Mouse (Mus musculus) hindbrain, embryonic 14.5 days (tissue): ENCODE results near the gene Frmd4b. TPM values are rescaled to one million over a fixed set of nuclear protein-coding genes. Genes with fewer than 3 reads are reported as not detected.

Source experiments
- ATAC-seq: fragments of 200-750 bp; cut with Nextera tagmentation; 2 replicates; pipeline ENCODE4 v1.8.0; 2017; ENCODE audit warnings: moderate number of reproducible peaks, mild to moderate bottlenecking, moderate TSS enrichment, moderate library complexity; ENCODE audit not compliant: low FRiP score
- DNase-seq: peaks from one replicate; pipeline ENCODE4 v3.0.0-alpha.2; 2015; ENCODE audit warnings: low spot score
- H3K27ac ChIP-seq: fragments of 300-500 bp; sonication (generic); 2 replicates; pipeline ENCODE4 v1.5.1; 2014; ENCODE audit warnings: mild to moderate bottlenecking, moderate library complexity
- H3K27me3 ChIP-seq: fragments of 300-500 bp; sonication (generic); 2 replicates; pipeline ENCODE4 v1.6.1; 2014; ENCODE audit warnings: mild to moderate bottlenecking, low read length, mixed read lengths; ENCODE audit not compliant: control insufficient read depth, insufficient read depth
- H3K36me3 ChIP-seq: fragments of 300-500 bp; sonication (generic); replicated peaks from 2 replicates; pipeline ENCODE4 v1.6.1; 2014; ENCODE audit not compliant: control insufficient read depth, insufficient read depth
- H3K4me1 ChIP-seq: fragments of 300-500 bp; sonication (generic); replicated peaks from 2 replicates; pipeline ENCODE4 v1.6.1; 2014; ENCODE audit warnings: antibody characterized with exemption, low read length, mixed read lengths; ENCODE audit not compliant: control insufficient read depth, insufficient read depth
- H3K4me2 ChIP-seq: fragments of 300-500 bp; sonication (generic); replicated peaks from 2 replicates; pipeline ENCODE4 v1.6.1; 2014; ENCODE audit warnings: mild to moderate bottlenecking, moderate library complexity
- H3K4me3 ChIP-seq: fragments of 300-500 bp; sonication (generic); replicated peaks from 2 replicates; pipeline ENCODE4 v1.5.1; 2014; ENCODE audit warnings: mild to moderate bottlenecking, low read length
- H3K9ac ChIP-seq: fragments of 300-500 bp; sonication (generic); 2 replicates; pipeline ENCODE4 v1.6.1; 2014
- H3K9me3 ChIP-seq: fragments of 300-500 bp; sonication (generic); 2 replicates; pipeline ENCODE4 v1.6.1; 2016; ENCODE audit warnings: low read length; ENCODE audit not compliant: control insufficient read depth
- WGBS: fragments of 180-500 bp; shearing (Covaris S2); extraction: QIAGEN DNeasy Blood & Tissue Kit; methylation state at CpG from one replicate; pipeline ENCODE4 v1.1.7; 2014; 5-methylcytosine and 5-hydroxymethylcytosine counted together
- polyA plus RNA-seq: library from polyadenylated mRNA; unstranded; fragments of >200 nt; fragmentation: Nextera tagmentation; extraction: Ambion mirVana; gene quantifications from 2 replicates; pipeline ENCODE4 v1.2.1, GENCODE M21; 2014

Frmd4b gene
- polyA plus RNA-seq, 1 experiment from 2014 or later = 25.1 TPM

DNA sequence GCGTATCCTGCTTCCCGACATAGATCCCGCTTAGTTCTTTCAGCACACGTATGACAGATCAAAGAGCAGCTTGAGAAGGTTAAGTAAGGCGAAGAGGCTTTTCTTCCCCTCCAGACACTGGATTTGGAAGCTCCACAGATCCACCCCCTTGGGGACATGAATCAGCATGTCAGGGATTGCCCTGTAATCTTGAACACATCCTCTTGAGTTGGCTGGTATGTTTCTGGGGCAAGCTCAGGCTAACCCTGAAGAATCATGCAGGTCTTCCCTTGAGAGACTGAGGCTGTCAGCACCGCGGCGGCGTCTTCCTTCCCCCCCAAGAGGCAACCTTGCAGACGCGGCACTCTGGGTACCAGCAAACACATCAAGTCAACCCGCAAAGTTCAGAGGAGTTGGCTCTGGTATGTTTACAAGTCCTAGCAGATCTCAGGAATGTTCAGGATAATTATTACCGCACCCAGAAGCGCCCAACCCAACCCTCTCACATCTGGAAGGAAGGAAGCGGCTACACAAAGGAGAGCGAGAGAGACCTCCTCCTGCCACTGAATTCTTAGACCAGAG, 1.4 kb downstream of the Frmd4b start:
- H3K9me3 ChIP-seq = no peaks in the 10 kb centered on the region
- H3K9ac ChIP-seq = peak overlapping the region; percentile 89
- DNase-seq (no peak), ATAC-seq (no peak)
- peak overlapping the region; percentile 96 for H3K27ac ChIP-seq
- H3K4me1 ChIP-seq = peaks cover 24% of the 10 kb centered on the region; the same call in 1 of the 2 replicates
- H3K27me3 ChIP-seq = no peaks in the 10 kb centered on the region
- peak overlapping the region; percentile 76 for H3K4me2 ChIP-seq
- no peaks in the 10 kb centered on the region for H3K36me3 ChIP-seq
- WGBS = 4% methylated on average over 16 of the region's 16 CpGs
- H3K4me3 ChIP-seq = peak overlapping the region; percentile 79

DNA sequence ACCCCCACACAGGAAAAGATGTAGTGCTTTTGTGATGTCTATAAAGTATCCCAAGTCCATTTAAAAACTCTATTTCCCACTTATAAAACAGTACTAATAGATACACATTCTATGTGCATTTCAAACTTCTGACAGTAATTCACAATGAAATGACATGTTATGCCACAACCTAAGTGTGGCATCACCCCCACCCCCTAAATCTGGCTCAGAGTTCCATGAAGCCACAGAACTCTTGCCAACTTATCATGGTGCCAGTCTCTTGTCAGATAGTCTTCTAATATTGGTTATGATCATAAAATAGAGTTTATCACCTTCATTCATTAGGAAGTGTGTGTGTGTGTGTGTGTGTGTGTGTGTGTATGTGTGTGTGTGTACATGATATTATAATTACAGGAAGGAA, 3.2 kb downstream of the Frmd4b start:
- no peak for ATAC-seq

DNA sequence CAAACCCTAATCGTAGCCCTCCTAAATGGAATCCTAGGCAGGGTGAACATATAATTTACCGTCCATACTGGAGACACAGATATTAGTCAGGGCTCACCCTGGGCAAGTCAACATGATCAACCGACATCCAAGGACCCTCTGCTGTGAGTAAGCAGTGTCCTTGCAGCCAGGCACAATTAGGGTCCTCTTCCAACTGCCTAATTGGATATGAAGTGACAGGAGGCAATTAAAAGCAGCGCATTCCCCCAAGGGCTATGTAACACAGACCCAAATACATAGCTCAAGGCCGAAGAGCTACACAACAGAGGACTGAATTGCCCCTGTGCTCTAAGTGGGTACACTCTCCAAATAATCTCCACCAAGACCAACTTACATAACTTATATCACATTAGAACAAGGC, 4.5 kb downstream of the Frmd4b start:
- Histone ChIP-seq H3K9ac (no peak overlapping the region), H3K36me3 (no peaks in the 10 kb centered on the region), H3K4me2 (no peak overlapping the region), H3K27me3 (no peaks in the 10 kb centered on the region), H3K9me3 (no peaks in the 10 kb centered on the region), H3K4me1 (peaks cover 33% of the 10 kb centered on the region), H3K27ac (no peak overlapping the region), H3K4me3 (no peak overlapping the region)
- DNase-seq (no peak), ATAC-seq (no peak)
- 62% methylated on average over 5 of the region's 5 CpGs for WGBS

More for the DNA sequence above, 3.2 kb downstream of the Frmd4b start:
- Histone ChIP-seq H3K27me3 (no peaks in the 10 kb centered on the region), H3K9me3 (no peaks in the 10 kb centered on the region), H3K9ac (no peak overlapping the region), H3K4me3 (no peak overlapping the region), H3K27ac (no peak overlapping the region), H3K4me2 (peak overlapping the region; percentile 76; the same call in 1 of the 2 replicates), H3K36me3 (no peaks in the 10 kb centered on the region), H3K4me1 (peaks cover 30% of the 10 kb centered on the region)
- DNase-seq = no peak

DNA sequence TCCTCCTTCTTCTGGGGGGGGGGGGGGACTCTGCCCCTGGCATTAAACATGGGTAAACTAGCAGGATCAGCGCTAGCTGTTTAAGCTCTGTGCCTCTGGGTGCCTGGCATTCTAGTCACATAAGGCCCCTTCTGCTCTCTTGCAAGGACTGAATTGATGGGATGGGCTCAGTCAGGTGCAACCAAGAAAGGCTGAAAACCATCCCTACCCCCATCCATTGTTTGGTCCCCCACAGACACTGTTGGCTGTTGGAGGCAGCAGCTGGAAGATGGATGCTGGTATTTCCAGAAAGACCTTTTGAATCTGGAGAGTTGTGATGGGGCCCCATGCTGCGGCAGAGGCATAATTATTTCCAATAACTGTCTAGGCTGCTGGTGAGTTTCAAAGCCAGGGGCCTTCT, 7.3 kb downstream of the Frmd4b start:
- WGBS = 18% methylated on average over 2 of the region's 2 CpGs
- Histone ChIP-seq H3K36me3 (no peaks in the 10 kb centered on the region), H3K4me1 (peaks cover 28% of the 10 kb centered on the region), H3K9me3 (no peaks in the 10 kb centered on the region), H3K4me3 (no peak overlapping the region), H3K27ac (no peak overlapping the region), H3K27me3 (no peaks in the 10 kb centered on the region), H3K4me2 (no peak overlapping the region), H3K9ac (no peak overlapping the region)
- ATAC-seq = 0 out of 2 replicates have a peak, but pooled peaks have one; percentile 53
- DNase-seq = no peak

DNA sequence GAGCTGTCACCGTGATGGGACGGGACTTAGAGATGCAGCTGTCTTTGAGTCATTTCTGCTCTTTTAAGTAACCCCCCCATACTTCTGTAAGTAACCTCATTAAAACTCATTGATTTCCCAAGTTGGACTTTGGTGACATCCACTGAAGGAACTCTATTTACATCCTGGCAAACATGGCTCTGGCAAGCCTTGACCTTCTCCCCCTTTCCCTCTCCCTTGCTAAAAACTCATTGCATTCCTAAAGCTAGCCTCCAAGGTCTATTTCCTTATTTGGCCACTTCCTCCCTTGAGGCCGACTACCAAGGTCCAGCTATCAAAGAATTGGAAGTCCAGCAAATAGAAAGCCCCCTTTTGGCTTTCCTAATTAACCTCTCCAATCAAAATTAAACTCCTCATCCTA, 9.7 kb downstream of the Frmd4b start:
- peaks cover 8% of the 10 kb centered on the region; the same call in 1 of the 2 replicates for H3K4me1 ChIP-seq
- DNase-seq (no peak), ATAC-seq (no peak)
- H3K4me2 ChIP-seq = no peak overlapping the region
- no peak overlapping the region for H3K27ac ChIP-seq
- no peaks in the 10 kb centered on the region for H3K9me3 ChIP-seq
- no peaks in the 10 kb centered on the region for H3K27me3 ChIP-seq
- H3K4me3 ChIP-seq = no peak overlapping the region
- no peak overlapping the region for H3K9ac ChIP-seq
- no peaks in the 10 kb centered on the region for H3K36me3 ChIP-seq
- WGBS = 56% methylated on average over 3 of the region's 3 CpGs

DNA sequence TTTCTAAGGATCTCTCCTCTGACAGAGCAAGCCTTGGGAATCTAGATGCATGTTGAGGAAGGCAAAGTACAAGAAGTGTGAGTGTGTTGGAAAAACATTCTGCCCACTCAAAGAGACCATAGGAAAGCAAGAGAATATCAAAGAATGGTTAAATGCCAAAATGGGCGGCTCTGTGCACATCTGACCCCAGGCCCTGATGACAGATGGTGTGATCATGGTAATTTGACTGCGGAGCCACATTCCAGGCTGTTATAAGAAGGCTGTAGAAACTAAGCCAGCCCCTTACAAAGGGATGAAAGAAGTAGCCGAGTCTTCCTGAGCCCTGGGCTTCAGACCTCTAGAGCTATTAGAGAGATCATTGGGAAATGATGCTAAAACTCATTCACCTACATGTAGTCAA, 22.1 kb downstream of the Frmd4b start:
- peak overlapping the region; percentile 20; the same call in 1 of the 2 replicates for H3K27ac ChIP-seq
- WGBS = 36% methylated on average over 3 of the region's 3 CpGs
- DNase-seq (no peak), ATAC-seq (no peak)
- H3K36me3 ChIP-seq = no peaks in the 10 kb centered on the region
- H3K9me3 ChIP-seq = no peaks in the 10 kb centered on the region
- H3K27me3 ChIP-seq = no peaks in the 10 kb centered on the region
- H3K4me3 ChIP-seq = no peak overlapping the region
- no peaks in the 10 kb centered on the region for H3K4me1 ChIP-seq
- H3K9ac ChIP-seq = no peak overlapping the region
- H3K4me2 ChIP-seq = no peak overlapping the region

DNA sequence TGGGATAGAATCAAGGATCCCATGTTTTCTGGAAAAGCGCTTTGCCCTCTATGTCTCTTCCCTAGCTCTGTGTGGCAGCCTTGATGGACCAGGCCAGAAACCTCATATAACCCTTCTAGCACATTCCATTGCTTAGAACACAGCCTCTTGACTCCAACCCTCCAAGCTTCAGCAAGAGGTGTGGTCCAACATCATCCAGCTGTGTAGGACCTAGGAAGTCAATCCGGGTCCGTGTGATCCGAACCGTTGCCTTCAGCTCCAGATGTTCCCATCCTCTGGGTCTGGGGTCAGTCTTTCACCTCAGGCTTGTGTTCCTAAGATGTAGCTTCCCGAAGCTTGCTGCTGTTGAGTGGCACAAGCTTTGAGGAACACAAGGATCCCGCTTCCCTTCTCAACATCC, 22.8 kb downstream of the Frmd4b start:
- 98% methylated on average over 7 of the region's 7 CpGs for WGBS
- H3K4me1 ChIP-seq = no peaks in the 10 kb centered on the region

DNA sequence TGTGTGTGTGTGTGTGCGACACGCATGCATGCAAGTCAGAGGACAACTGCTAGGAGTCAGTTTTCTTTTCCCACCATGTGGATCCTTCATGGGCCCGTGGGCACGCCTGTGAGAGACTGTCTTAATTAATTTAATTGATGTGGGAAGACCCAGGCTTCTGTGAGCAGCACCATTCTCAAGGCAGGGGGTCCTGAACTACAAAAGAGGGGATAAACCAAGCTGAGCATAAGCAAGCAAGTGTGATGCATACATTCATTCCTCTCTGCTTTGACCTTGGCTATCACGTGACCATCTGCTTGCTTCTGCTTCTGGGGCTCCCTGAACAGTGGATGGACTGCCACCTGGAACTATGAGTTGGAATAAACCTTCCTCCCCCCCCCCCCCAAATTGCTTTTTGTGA, 27.1 kb downstream of the Frmd4b start:
- Histone ChIP-seq H3K27ac (no peak overlapping the region; the same call in 1 of the 2 replicates), H3K27me3 (no peaks in the 10 kb centered on the region), H3K9me3 (no peaks in the 10 kb centered on the region), H3K4me1 (no peaks in the 10 kb centered on the region; the same call in 1 of the 2 replicates), H3K4me3 (no peak overlapping the region), H3K4me2 (no peak overlapping the region), H3K9ac (no peak overlapping the region), H3K36me3 (no peaks in the 10 kb centered on the region)
- 38% methylated on average over 5 of the region's 5 CpGs for WGBS
- no peak for DNase-seq
- ATAC-seq = peak; percentile 48; the same call in 1 of the 2 replicates

More for the DNA sequence above, 22.8 kb downstream of the Frmd4b start:
- no peak overlapping the region for H3K4me2 ChIP-seq
- no peaks in the 10 kb centered on the region for H3K9me3 ChIP-seq
- ATAC-seq (no peak), DNase-seq (no peak)
- no peak overlapping the region for H3K4me3 ChIP-seq
- H3K9ac ChIP-seq = no peak overlapping the region
- no peaks in the 10 kb centered on the region for H3K27me3 ChIP-seq
- no peaks in the 10 kb centered on the region for H3K36me3 ChIP-seq
- no peak overlapping the region for H3K27ac ChIP-seq

DNA sequence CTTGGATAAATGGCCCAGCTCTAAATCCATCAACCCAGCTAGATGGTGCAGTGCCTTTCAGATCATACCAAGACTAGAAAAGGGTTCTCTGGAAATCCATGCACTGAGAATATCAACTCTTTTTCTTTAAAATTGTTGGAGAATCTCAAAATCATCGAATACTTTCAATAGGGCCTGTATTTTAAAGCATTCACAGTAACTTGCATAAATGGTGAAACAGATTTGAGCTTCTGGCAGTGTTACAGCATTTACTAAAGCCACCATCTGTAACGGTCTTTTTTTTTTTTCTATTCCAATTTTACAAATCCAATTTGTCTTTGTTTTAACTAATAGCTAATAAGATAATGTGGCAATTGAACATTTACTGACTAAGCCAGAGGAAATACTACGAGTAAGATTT, 27.8 kb downstream of the Frmd4b start:
- H3K27ac ChIP-seq = no peak overlapping the region
- no peak overlapping the region for H3K9ac ChIP-seq
- no peaks in the 10 kb centered on the region; the same call in 1 of the 2 replicates for H3K4me1 ChIP-seq
- no peak overlapping the region for H3K4me2 ChIP-seq
- H3K9me3 ChIP-seq = no peaks in the 10 kb centered on the region
- ATAC-seq = no peak
- WGBS = 68% methylated on average over 3 of the region's 3 CpGs
- no peaks in the 10 kb centered on the region for H3K36me3 ChIP-seq
- H3K4me3 ChIP-seq = no peak overlapping the region
- no peaks in the 10 kb centered on the region for H3K27me3 ChIP-seq
- DNase-seq = no peak

DNA sequence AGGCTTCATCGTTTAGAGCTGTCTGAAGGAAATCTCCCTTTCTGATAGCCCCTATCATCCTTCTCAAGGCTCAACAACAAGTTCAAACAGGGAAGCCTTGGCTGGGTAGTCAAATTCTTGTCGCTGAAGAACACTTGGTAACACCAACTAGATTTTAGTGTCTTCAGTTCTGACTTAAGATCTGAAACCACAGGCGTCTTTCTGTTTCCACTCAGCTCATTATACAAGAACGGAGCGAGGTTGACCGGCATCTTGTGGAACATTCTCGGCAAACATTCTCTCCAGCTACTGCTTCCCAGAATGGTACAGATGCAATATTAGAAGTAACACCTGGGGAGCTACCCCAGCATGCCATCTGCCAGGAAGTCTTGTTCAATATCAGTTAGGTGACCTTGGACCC, 28.3 kb downstream of the Frmd4b start:
- Histone ChIP-seq H3K9me3 (no peaks in the 10 kb centered on the region), H3K9ac (no peak overlapping the region), H3K4me3 (no peak overlapping the region), H3K36me3 (no peaks in the 10 kb centered on the region), H3K27ac (no peak overlapping the region), H3K4me1 (peaks cover 2% of the 10 kb centered on the region; the same call in 1 of the 2 replicates), H3K4me2 (no peak overlapping the region), H3K27me3 (no peaks in the 10 kb centered on the region)
- ATAC-seq (no peak), DNase-seq (no peak)
- 83% methylated on average over 7 of the region's 7 CpGs for WGBS
